Mouse (Mus musculus): ENCODE measurements at regions not wholly inside any gene's neighbourhood (a gene's known extent, or its start where the extent isn't known, plus 50 kb on each side); places are given as distances from the start of the nearest gene placed in this dataset.

- no peak for ATAC-seq (ENCODE audit: low FRiP score)
- Histone ChIP-seq H3K9me3 (ENCODE audit: control insufficient read depth, low read length) (no peaks in the 10 kb centered on the region), H3K4me2 (replicated peaks; ENCODE audit: low read depth, low read length) (no peak overlapping the region), H3K4me1 (replicated peaks; ENCODE audit: control insufficient read depth, insufficient read depth, low read length) (no peaks in the 10 kb centered on the region), H3K9ac (ENCODE audit: low read depth, low read length) (no peak overlapping the region), H3K36me3 (ENCODE audit: control insufficient read depth, insufficient read depth, low read length) (no peaks in the 10 kb centered on the region), H3K4me3 (ENCODE audit: low read depth, low read length) (no peak overlapping the region), H3K27ac (ENCODE audit: low read depth, low read length) (no peak overlapping the region), H3K27me3 (ENCODE audit: control insufficient read depth, insufficient read depth, low read length) (no peaks in the 10 kb centered on the region)
- DNase-seq (ENCODE audit: low spot score), result no peak
- 85% methylated on average over 5 of the region's 5 CpGs for WGBS
Observed at GRCm38 (mm10) chr14:48855453-48855852, 181.8 kb upstream of the Otx2 start.

- DNase-seq (ENCODE audit: low spot score) (no peak), ATAC-seq (ENCODE audit: low FRiP score) (peak; percentile 51; the same call in 1 of the 2 replicates)
Observed at GRCm38 (mm10) chr14:48854188-48854924, 180.7 kb upstream of the Otx2 start.

DNA sequence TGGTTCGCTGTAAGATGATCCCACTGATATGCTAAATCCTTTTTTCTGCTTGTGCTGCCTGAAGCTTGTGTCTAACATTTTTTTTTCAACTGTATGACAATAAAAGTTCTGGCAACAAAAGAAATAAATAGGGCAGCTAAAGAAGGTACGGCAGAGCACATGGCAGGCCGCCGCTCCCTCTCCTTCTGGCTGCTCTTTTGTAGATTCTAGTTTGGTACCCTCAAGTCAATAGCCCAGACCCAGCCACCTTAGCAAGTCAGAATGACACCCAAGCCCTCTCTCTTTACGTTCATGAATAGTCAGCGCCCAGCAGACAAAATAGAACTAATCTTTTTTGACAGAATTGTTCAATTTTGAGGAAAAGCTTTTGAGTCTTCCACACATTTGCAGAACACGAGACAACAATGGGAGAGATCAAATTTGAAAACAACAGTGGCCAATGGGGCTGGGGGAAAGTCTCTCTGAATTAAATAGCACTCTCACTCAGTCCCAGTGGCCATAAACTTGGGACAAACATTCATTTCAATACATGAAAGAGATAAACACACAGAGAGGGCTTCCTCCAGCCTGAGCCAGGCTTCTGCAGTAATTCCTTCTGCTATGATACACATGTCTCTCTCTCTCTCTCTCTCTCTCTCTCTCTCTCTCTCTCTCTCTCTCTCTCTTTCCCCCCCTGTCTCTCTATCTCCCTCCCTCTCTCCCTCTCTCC is 180.0 kb upstream of the Otx2 start:
- Histone ChIP-seq H3K36me3 (ENCODE audit: control insufficient read depth, insufficient read depth, low read length) (no peaks in the 10 kb centered on the region), H3K9me3 (ENCODE audit: control insufficient read depth, low read length) (no peaks in the 10 kb centered on the region), H3K4me2 (replicated peaks; ENCODE audit: low read depth, low read length) (no peak overlapping the region), H3K27ac (ENCODE audit: low read depth, low read length) (no peak overlapping the region), H3K9ac (ENCODE audit: low read depth, low read length) (no peak overlapping the region), H3K27me3 (ENCODE audit: control insufficient read depth, insufficient read depth, low read length) (no peaks in the 10 kb centered on the region), H3K4me3 (ENCODE audit: low read depth, low read length) (no peak overlapping the region), H3K4me1 (replicated peaks; ENCODE audit: control insufficient read depth, insufficient read depth, low read length) (no peaks in the 10 kb centered on the region)
- ATAC-seq (ENCODE audit: low FRiP score) (peak; percentile 47; the same call in 1 of the 2 replicates), DNase-seq (ENCODE audit: low spot score) (peak; percentile 35)
- 29% methylated on average over 7 of the region's 7 CpGs for WGBS

More at GRCm38 (mm10) chr14:48854188-48854924, 180.7 kb upstream of the Otx2 start:
- no peaks in the 10 kb centered on the region for H3K27me3 ChIP-seq (ENCODE audit: control insufficient read depth, insufficient read depth, low read length)
- no peaks in the 10 kb centered on the region for H3K36me3 ChIP-seq (ENCODE audit: control insufficient read depth, insufficient read depth, low read length)
- 59% methylated on average over 9 of the region's 9 CpGs for WGBS
- no peak overlapping the region for H3K4me3 ChIP-seq (ENCODE audit: low read depth, low read length)
- no peak overlapping the region for H3K4me2 ChIP-seq (replicated peaks; ENCODE audit: low read depth, low read length)
- no peak overlapping the region for H3K9ac ChIP-seq (ENCODE audit: low read depth, low read length)
- H3K9me3 ChIP-seq (ENCODE audit: control insufficient read depth, low read length), result no peaks in the 10 kb centered on the region
- H3K27ac ChIP-seq (ENCODE audit: low read depth, low read length), result no peak overlapping the region
- no peaks in the 10 kb centered on the region for H3K4me1 ChIP-seq (replicated peaks; ENCODE audit: control insufficient read depth, insufficient read depth, low read length)

GRCm38 (mm10) chr14:48852787-48853186 is 179.2 kb upstream of the Otx2 start:
- no peak overlapping the region for H3K4me3 ChIP-seq (ENCODE audit: low read depth, low read length)
- WGBS, result 13% methylated on average over 15 of the region's 15 CpGs
- no peak overlapping the region for H3K27ac ChIP-seq (ENCODE audit: low read depth, low read length)
- H3K9ac ChIP-seq (ENCODE audit: low read depth, low read length), result no peak overlapping the region; the same call in 1 of the 2 replicates
- no peaks in the 10 kb centered on the region for H3K27me3 ChIP-seq (ENCODE audit: control insufficient read depth, insufficient read depth, low read length)
- peak overlapping the region; percentile 41 for H3K4me2 ChIP-seq (replicated peaks; ENCODE audit: low read depth, low read length)
- H3K4me1 ChIP-seq (replicated peaks; ENCODE audit: control insufficient read depth, insufficient read depth, low read length), result no peaks in the 10 kb centered on the region
- DNase-seq (ENCODE audit: low spot score) (peak; percentile 45), ATAC-seq (ENCODE audit: low FRiP score) (no peak)
- H3K9me3 ChIP-seq (ENCODE audit: control insufficient read depth, low read length), result no peaks in the 10 kb centered on the region
- H3K36me3 ChIP-seq (ENCODE audit: control insufficient read depth, insufficient read depth, low read length), result no peaks in the 10 kb centered on the region

DNA sequence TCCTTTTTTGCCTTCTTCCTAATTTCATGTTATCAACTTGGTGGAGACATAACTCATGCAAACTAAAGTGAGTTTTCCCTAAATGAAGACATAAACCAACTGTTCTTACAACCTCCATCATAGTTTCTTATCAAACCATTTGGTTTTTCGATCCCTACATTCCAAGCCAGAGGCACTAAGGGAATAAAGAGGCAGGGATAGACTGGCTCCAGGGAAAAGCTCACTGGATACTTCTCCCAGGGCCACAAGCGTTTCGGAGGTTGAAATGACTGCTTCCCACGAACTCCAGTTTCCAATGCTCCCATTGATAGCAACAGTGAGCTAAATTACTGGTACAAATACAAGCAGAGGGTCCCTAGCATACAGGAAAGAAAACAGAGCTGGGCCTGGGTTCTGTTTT is 178.4 kb upstream of the Otx2 start:
- H3K27me3 ChIP-seq (ENCODE audit: control insufficient read depth, insufficient read depth, low read length), result no peaks in the 10 kb centered on the region
- H3K36me3 ChIP-seq (ENCODE audit: control insufficient read depth, insufficient read depth, low read length), result no peaks in the 10 kb centered on the region
- no peak overlapping the region for H3K4me2 ChIP-seq (replicated peaks; ENCODE audit: low read depth, low read length)
- WGBS, result 56% methylated on average over 4 of the region's 4 CpGs
- H3K9me3 ChIP-seq (ENCODE audit: control insufficient read depth, low read length), result no peaks in the 10 kb centered on the region
- no peak overlapping the region for H3K9ac ChIP-seq (ENCODE audit: low read depth, low read length)
- H3K4me1 ChIP-seq (replicated peaks; ENCODE audit: control insufficient read depth, insufficient read depth, low read length), result no peaks in the 10 kb centered on the region
- ATAC-seq (ENCODE audit: low FRiP score), result no peak
- no peak overlapping the region for H3K27ac ChIP-seq (ENCODE audit: low read depth, low read length)
- no peak overlapping the region for H3K4me3 ChIP-seq (ENCODE audit: low read depth, low read length)
- no peak for DNase-seq (ENCODE audit: low spot score)

GRCm38 (mm10) chr14:48842861-48843260 is 169.2 kb upstream of the Otx2 start:
- no peak overlapping the region for H3K4me2 ChIP-seq (replicated peaks; ENCODE audit: low read depth, low read length)
- no peak overlapping the region for H3K4me3 ChIP-seq (ENCODE audit: low read depth, low read length)
- ATAC-seq (ENCODE audit: low FRiP score), result no peak
- WGBS, result 93% methylated on average over 4 of the region's 4 CpGs
- H3K36me3 ChIP-seq (ENCODE audit: control insufficient read depth, insufficient read depth, low read length), result no peaks in the 10 kb centered on the region
- H3K9ac ChIP-seq (ENCODE audit: low read depth, low read length), result no peak overlapping the region
- H3K27me3 ChIP-seq (ENCODE audit: control insufficient read depth, insufficient read depth, low read length), result no peaks in the 10 kb centered on the region
- H3K9me3 ChIP-seq (ENCODE audit: control insufficient read depth, low read length), result no peaks in the 10 kb centered on the region
- H3K4me1 ChIP-seq (replicated peaks; ENCODE audit: control insufficient read depth, insufficient read depth, low read length), result no peaks in the 10 kb centered on the region
- no peak for DNase-seq (ENCODE audit: low spot score)
- no peak overlapping the region for H3K27ac ChIP-seq (ENCODE audit: low read depth, low read length)

DNA sequence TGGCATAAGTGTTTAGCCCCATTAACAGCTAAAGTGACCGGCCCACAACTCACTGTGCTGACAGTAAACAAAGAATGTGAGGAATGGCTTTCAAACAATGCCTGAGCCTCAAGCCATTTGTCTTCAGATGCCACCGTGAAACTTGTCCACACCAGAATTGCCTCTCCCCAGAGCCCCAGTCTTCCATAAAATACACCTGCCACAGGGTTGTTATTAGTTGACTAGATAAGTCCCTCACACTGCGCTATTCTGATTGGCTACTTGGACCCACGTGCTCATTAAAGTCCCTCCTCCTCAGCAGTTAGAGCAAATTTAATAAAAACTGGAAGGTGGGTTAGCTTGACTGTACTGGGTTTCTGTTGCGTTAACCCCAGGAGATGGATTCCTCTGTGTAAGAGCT is 167.7 kb upstream of the Otx2 start:
- Histone ChIP-seq H3K9ac (ENCODE audit: low read depth, low read length) (no peak overlapping the region), H3K4me3 (ENCODE audit: low read depth, low read length) (no peak overlapping the region), H3K27me3 (ENCODE audit: control insufficient read depth, insufficient read depth, low read length) (no peaks in the 10 kb centered on the region), H3K4me2 (replicated peaks; ENCODE audit: low read depth, low read length) (no peak overlapping the region), H3K9me3 (ENCODE audit: control insufficient read depth, low read length) (no peaks in the 10 kb centered on the region), H3K36me3 (ENCODE audit: control insufficient read depth, insufficient read depth, low read length) (no peaks in the 10 kb centered on the region), H3K27ac (ENCODE audit: low read depth, low read length) (no peak overlapping the region), H3K4me1 (replicated peaks; ENCODE audit: control insufficient read depth, insufficient read depth, low read length) (no peaks in the 10 kb centered on the region)
- WGBS, result 57% methylated on average over 5 of the region's 5 CpGs
- ATAC-seq (ENCODE audit: low FRiP score), result no peak
- no peak for DNase-seq (ENCODE audit: low spot score)

GRCm38 (mm10) chr14:48837181-48837580 is 163.6 kb upstream of the Otx2 start:
- Histone ChIP-seq H3K36me3 (ENCODE audit: control insufficient read depth, insufficient read depth, low read length) (no peaks in the 10 kb centered on the region), H3K27ac (ENCODE audit: low read depth, low read length) (no peak overlapping the region)
- WGBS, result 79% methylated on average over 6 of the region's 6 CpGs

GRCm38 (mm10) chr14:48836071-48836470 is 162.5 kb upstream of the Otx2 start:
- H3K27me3 ChIP-seq (ENCODE audit: control insufficient read depth, insufficient read depth, low read length), result no peaks in the 10 kb centered on the region
- no peak overlapping the region for H3K4me3 ChIP-seq (ENCODE audit: low read depth, low read length)
- ATAC-seq (ENCODE audit: low FRiP score), result no peak
- H3K36me3 ChIP-seq (ENCODE audit: control insufficient read depth, insufficient read depth, low read length), result no peaks in the 10 kb centered on the region
- no peak overlapping the region for H3K9ac ChIP-seq (ENCODE audit: low read depth, low read length)
- no peak for DNase-seq (ENCODE audit: low spot score)
- no peak overlapping the region for H3K27ac ChIP-seq (ENCODE audit: low read depth, low read length)
- no peaks in the 10 kb centered on the region for H3K9me3 ChIP-seq (ENCODE audit: control insufficient read depth, low read length)
- no peaks in the 10 kb centered on the region for H3K4me1 ChIP-seq (replicated peaks; ENCODE audit: control insufficient read depth, insufficient read depth, low read length)
- 60% methylated on average over 2 of the region's 2 CpGs for WGBS
- no peak overlapping the region for H3K4me2 ChIP-seq (replicated peaks; ENCODE audit: low read depth, low read length)

More at GRCm38 (mm10) chr14:48837181-48837580, 163.6 kb upstream of the Otx2 start:
- Histone ChIP-seq H3K4me3 (ENCODE audit: low read depth, low read length) (no peak overlapping the region), H3K27me3 (ENCODE audit: control insufficient read depth, insufficient read depth, low read length) (no peaks in the 10 kb centered on the region), H3K4me2 (replicated peaks; ENCODE audit: low read depth, low read length) (no peak overlapping the region), H3K9ac (ENCODE audit: low read depth, low read length) (no peak overlapping the region), H3K4me1 (replicated peaks; ENCODE audit: control insufficient read depth, insufficient read depth, low read length) (no peaks in the 10 kb centered on the region), H3K9me3 (ENCODE audit: control insufficient read depth, low read length) (no peaks in the 10 kb centered on the region)
- ATAC-seq (ENCODE audit: low FRiP score), result no peak
- no peak for DNase-seq (ENCODE audit: low spot score)

All from hindbrain, embryonic 11.5 days (tissue).